Mouse (Mus musculus) intestine, postnatal 0 days (tissue): ENCODE results near the gene Vwc2l. TPM values are rescaled to one million over a fixed set of nuclear protein-coding genes. Genes with fewer than 3 reads are reported as not detected.

ENCODE experiments used
- ATAC-seq: fragments of 200-750 bp; cut with Nextera tagmentation; 2 replicates; pipeline ENCODE4 v1.8.0; 2017; ENCODE audit warnings: mild to moderate bottlenecking, moderate TSS enrichment, moderate library complexity
- H3K27ac ChIP-seq: fragments of 300-500 bp; sonication (generic); 2 replicates; pipeline ENCODE4 v1.5.1; 2014; ENCODE audit warnings: mild to moderate bottlenecking, low read depth, low read length, moderate library complexity
- H3K27me3 ChIP-seq: fragments of 300-500 bp; sonication (generic); replicated peaks from 2 replicates; pipeline ENCODE4 v1.6.1; 2014; ENCODE audit warnings: low read length, mixed read lengths; ENCODE audit not compliant: control insufficient read depth, insufficient read depth
- H3K36me3 ChIP-seq: fragments of 300-500 bp; sonication (generic); 2 replicates; pipeline ENCODE4 v1.6.1; 2014; ENCODE audit warnings: mild to moderate bottlenecking, moderate library complexity; ENCODE audit not compliant: control insufficient read depth, insufficient read depth
- H3K4me1 ChIP-seq: fragments of 300-500 bp; sonication (generic); replicated peaks from 2 replicates; pipeline ENCODE4 v1.6.1; 2014; ENCODE audit warnings: antibody characterized with exemption, low read length, mixed read lengths; ENCODE audit not compliant: control insufficient read depth, insufficient read depth
- H3K4me2 ChIP-seq: fragments of 300-500 bp; sonication (generic); replicated peaks from 2 replicates; pipeline ENCODE4 v1.6.1; 2014; ENCODE audit warnings: low read depth, mild to moderate bottlenecking, moderate library complexity
- H3K4me3 ChIP-seq: fragments of 300-500 bp; sonication (generic); 2 replicates; pipeline ENCODE4 v1.5.1; 2014; ENCODE audit warnings: low read depth, low read length
- H3K9ac ChIP-seq: fragments of 300-500 bp; sonication (generic); 2 replicates; pipeline ENCODE4 v1.6.1; 2014; ENCODE audit warnings: mild to moderate bottlenecking, low read depth, low read length
- H3K9me3 ChIP-seq: fragments of 300-500 bp; sonication (generic); 2 replicates; pipeline ENCODE4 v1.6.1; 2016; ENCODE audit warnings: mixed run types; ENCODE audit not compliant: control insufficient read depth
- CTCF ChIP-seq: sonication (generic); IDR thresholded peaks from 2 replicates; pipeline ENCODE4 v1.5.1; 2016; ENCODE audit warnings: low read depth, mild to moderate bottlenecking, control low read depth, antibody characterized with exemption, moderate library complexity
- WGBS: fragments of 180-500 bp; shearing (Covaris S2); extraction: QIAGEN DNeasy Blood & Tissue Kit; methylation state at CpG from one replicate; pipeline ENCODE4 v1.1.7; 2014; 5-methylcytosine and 5-hydroxymethylcytosine counted together
- polyA plus RNA-seq: library from polyadenylated mRNA; unstranded; fragments of >200 nt; fragmentation: Nextera tagmentation; extraction: Ambion mirVana; gene quantifications from 2 replicates; pipeline ENCODE4 v1.2.1, GENCODE M21; 2015

The Vwc2l gene
- 0.09 and 0.17 TPM in 2 replicates for polyA plus RNA-seq

DNA sequence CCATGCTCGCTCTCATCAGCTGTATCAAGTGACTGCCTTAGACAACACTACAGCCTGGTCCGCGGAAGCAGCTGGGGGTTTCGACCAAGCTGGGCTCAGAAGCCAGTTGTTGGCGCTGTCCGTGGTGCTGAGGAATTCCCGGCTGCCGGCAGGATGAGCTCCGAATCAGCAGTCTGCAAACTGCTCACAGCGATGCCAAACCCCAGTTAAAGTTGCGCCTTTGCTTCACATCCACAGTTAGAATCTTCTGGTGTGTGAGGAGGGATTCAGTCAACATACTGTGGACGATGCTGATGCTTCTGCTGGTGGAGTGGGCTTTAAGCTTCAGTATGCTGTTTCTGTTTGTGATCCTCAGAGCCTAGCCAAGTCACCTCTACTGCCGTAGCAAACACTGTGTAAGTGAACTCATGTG, at the start of gene Vwc2l:
Vwc2l (plus strand) TSS at position 61 of the 412 bp plus-strand sequence.
- Histone ChIP-seq H3K9ac (no peak within 1 kb of the TSS), H3K27ac (no peak within 1 kb of the TSS), H3K4me3 (no peak within 1 kb of the TSS), H3K36me3 (no peaks in the 10 kb centered on the region), H3K9me3 (no peaks in the 10 kb centered on the region), H3K27me3 (no peaks in the 10 kb centered on the region), H3K4me1 (no peaks in the 10 kb centered on the region), H3K4me2 (no peak within 1 kb of the TSS)
- WGBS, result 10% methylated on average over 13 of the region's 13 CpGs
- ATAC-seq, result no peak
- no peak for TF ChIP-seq CTCF

DNA sequence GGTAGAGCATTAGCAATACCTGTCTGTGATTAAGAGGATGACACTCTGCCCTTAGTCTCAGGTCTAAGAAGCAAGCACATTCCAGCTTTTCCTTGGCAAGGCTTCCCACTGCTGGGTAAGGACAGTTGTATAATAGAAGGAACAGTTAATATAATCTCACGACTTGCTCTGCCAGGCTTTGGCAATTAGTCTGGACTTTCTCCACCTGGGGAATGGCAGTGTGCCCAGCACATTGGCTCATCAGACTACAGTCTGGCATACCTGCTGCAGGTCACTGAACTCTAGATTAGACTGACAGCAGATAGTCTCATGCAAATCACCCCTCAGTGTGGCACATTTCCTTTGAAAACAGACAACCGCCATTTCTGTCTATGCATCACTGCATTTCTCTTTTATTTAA, 33.0 kb upstream of the Vwc2l start:
- TF ChIP-seq CTCF, result no peak
- H3K27me3 ChIP-seq, result no peaks in the 10 kb centered on the region
- WGBS, result 86% methylated on average over 2 of the region's 2 CpGs
- H3K9ac ChIP-seq, result no peak overlapping the region
- H3K9me3 ChIP-seq, result no peaks in the 10 kb centered on the region
- no peak overlapping the region for H3K27ac ChIP-seq
- H3K4me2 ChIP-seq, result no peak overlapping the region
- H3K36me3 ChIP-seq, result no peaks in the 10 kb centered on the region
- ATAC-seq, result no peak
- no peaks in the 10 kb centered on the region for H3K4me1 ChIP-seq
- H3K4me3 ChIP-seq, result no peak overlapping the region

DNA sequence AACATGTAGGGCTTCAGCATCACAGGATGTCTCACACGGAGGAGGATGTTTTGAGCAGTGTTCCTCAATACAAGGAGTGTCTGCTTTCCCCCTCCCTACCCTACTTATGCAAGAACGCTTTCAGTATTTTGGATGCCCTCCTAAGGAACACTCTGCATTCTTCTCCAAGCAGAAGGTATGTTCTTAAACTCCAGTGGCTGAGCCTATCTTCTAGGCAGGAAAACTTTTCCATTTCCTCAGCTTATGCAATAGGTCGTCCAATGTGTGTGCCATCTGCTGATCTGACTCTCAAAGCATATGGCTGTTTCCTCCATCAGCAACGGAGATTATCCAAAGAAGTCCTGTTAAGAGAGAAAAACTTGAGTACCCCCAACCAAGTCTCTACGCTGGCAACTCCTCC, 25.2 kb upstream of the Vwc2l start:
- H3K4me3 ChIP-seq, result no peak overlapping the region
- H3K9me3 ChIP-seq, result no peaks in the 10 kb centered on the region
- H3K27me3 ChIP-seq, result no peaks in the 10 kb centered on the region
- no peaks in the 10 kb centered on the region for H3K36me3 ChIP-seq
- no peak for ATAC-seq
- no peak overlapping the region for H3K4me2 ChIP-seq
- WGBS, result 80% methylated on average over 5 of the region's 5 CpGs
- no peak overlapping the region for H3K9ac ChIP-seq
- no peak overlapping the region for H3K27ac ChIP-seq
- no peaks in the 10 kb centered on the region for H3K4me1 ChIP-seq
- no peak for TF ChIP-seq CTCF

DNA sequence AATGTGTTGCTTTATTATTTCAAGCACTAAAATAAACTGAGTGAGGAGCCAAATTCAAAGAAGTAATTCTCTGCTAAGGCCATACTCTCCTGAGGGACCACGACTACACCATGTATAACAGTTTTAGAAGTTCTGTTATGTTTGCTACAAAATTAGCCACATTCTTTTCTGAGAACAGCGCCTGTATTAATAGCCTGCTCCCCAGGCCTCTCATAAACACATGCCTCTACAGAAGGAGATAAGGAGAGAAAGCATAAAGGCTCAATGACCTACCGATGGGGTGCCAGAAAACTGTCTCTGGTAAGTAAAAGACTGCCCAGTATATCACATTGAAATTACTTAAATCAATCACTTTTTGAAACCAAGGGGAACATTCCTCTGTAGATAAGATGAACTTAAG, 21.6 kb upstream of the Vwc2l start:
- Histone ChIP-seq H3K4me2 (no peak overlapping the region), H3K4me1 (no peaks in the 10 kb centered on the region), H3K36me3 (no peaks in the 10 kb centered on the region), H3K27me3 (no peaks in the 10 kb centered on the region), H3K27ac (no peak overlapping the region), H3K4me3 (no peak overlapping the region), H3K9me3 (no peaks in the 10 kb centered on the region), H3K9ac (no peak overlapping the region)
- TF ChIP-seq CTCF, result no peak
- 52% methylated on average over 3 of the region's 3 CpGs for WGBS
- no peak for ATAC-seq

DNA sequence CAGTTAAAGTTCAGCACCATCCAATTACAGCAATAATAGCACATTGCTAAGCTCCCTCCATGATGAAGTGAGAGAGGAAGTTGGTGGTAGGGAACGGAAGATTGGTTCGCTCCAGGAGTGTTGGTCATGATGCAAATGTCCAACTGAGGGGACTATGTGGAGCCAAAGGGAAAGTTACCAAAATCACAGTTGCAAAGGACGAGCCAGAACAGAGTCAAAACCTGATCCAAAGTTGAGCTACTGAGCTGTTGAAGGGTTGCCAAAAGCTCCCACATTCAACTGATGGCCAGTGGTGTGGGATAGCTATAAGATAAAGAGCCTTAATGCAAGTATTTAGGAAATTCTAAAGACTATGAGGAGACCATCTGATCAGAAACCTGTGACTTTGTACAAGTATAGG, 19.7 kb upstream of the Vwc2l start:
- Histone ChIP-seq H3K4me1 (no peaks in the 10 kb centered on the region), H3K9me3 (no peaks in the 10 kb centered on the region), H3K27ac (no peak overlapping the region), H3K4me2 (no peak overlapping the region), H3K9ac (no peak overlapping the region), H3K36me3 (no peaks in the 10 kb centered on the region), H3K27me3 (no peaks in the 10 kb centered on the region), H3K4me3 (no peak overlapping the region)
- WGBS, result 85% methylated on average over 3 of the region's 3 CpGs
- TF ChIP-seq CTCF, result no peak
- ATAC-seq, result no peak

DNA sequence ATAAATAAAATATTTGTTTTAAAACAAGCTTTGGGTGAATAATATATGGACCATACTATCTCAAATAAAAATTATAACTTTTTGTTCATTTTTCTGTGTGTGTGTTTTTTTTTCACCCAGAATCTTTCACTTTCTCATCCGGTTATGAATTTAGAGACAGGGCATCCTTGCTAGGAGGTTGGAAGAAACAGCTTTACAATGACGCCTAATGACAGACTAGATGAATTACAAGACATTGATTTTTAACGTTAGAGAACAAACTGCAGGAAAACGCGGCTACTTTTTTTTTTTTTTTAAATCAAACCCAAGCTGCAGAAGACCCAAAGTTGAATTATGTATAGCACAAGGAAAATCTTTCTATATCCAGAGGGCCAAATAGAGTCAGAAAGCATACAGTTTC, 470 bp upstream of the Vwc2l start:
- H3K4me2 ChIP-seq, result no peak overlapping the region
- no peaks in the 10 kb centered on the region for H3K9me3 ChIP-seq
- H3K4me1 ChIP-seq, result no peaks in the 10 kb centered on the region
- H3K4me3 ChIP-seq, result no peak overlapping the region
- no peaks in the 10 kb centered on the region for H3K36me3 ChIP-seq
- no peak for TF ChIP-seq CTCF
- ATAC-seq, result no peak
- WGBS, result 56% methylated on average over 5 of the region's 5 CpGs
- H3K27ac ChIP-seq, result no peak overlapping the region
- H3K9ac ChIP-seq, result no peak overlapping the region
- no peaks in the 10 kb centered on the region for H3K27me3 ChIP-seq

DNA sequence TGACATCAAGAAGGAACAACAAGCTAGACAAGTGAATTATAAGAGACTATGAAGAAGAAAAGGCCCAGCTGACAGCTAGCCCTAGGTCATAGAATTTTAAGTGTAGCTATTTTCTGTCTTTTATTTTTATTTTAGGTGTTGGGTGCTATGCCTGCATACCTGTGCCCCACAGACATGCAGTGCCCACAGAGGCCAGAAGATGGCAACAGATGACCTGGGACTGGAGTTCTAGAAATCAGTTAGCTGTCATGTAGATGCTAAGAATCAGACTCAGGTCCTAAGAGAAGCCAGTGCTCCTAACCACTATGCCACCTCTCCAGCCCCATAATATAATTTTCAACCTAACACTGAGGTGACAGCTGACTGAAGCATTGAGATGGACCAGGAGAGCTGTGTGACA, 61.6 kb downstream of the Vwc2l start:
- Histone ChIP-seq H3K4me2 (no peak overlapping the region), H3K4me1 (no peaks in the 10 kb centered on the region), H3K9ac (no peak overlapping the region), H3K27me3 (no peaks in the 10 kb centered on the region), H3K27ac (no peak overlapping the region), H3K36me3 (no peaks in the 10 kb centered on the region), H3K9me3 (no peaks in the 10 kb centered on the region), H3K4me3 (no peak overlapping the region)
- TF ChIP-seq CTCF, result peak; percentile 50
- no peak for ATAC-seq
